Mouse (Mus musculus) lung, postnatal 0 days (tissue): Measurements from ENCODE around the gene Srrm3. TPM values are rescaled to one million over a fixed set of nuclear protein-coding genes. Genes with fewer than 3 reads are reported as not detected.
A peak's percentile ranks its signal among the peaks of the same experiment; 100 is the strongest.

Experiments used
- ATAC-seq: fragments of 200-750 bp; cut with Nextera tagmentation; 2 replicates; pipeline ENCODE4 v1.8.0; 2017; ENCODE audit warnings: moderate library complexity
- DNase-seq: peaks from one replicate; pipeline ENCODE4 v3.0.0-alpha.2; 2016; ENCODE audit warnings: low spot score
- H3K27ac ChIP-seq: fragments of 300-500 bp; sonication (generic); 2 replicates; pipeline ENCODE4 v1.5.1; 2014; ENCODE audit warnings: antibody characterized with exemption, mild to moderate bottlenecking, low read length, mixed read lengths
- H3K27me3 ChIP-seq: fragments of 300-500 bp; sonication (generic); replicated peaks from 2 replicates; pipeline ENCODE4 v1.6.1; 2014; ENCODE audit warnings: low read length, mixed read lengths; ENCODE audit not compliant: insufficient read depth
- H3K36me3 ChIP-seq: fragments of 300-500 bp; sonication (generic); 2 replicates; pipeline ENCODE4 v1.6.1; 2014; ENCODE audit warnings: low read length, mixed read lengths; ENCODE audit not compliant: insufficient read depth
- H3K4me1 ChIP-seq: fragments of 300-500 bp; sonication (generic); 2 replicates; pipeline ENCODE4 v1.6.1; 2014; ENCODE audit warnings: antibody characterized with exemption, low read depth, low read length, mixed read lengths; ENCODE audit not compliant: insufficient read depth
- H3K4me2 ChIP-seq: fragments of 300-500 bp; sonication (generic); replicated peaks from 2 replicates; pipeline ENCODE4 v1.6.1; 2014; ENCODE audit warnings: low read depth, mild to moderate bottlenecking, low read length, moderate library complexity, mixed read lengths
- H3K4me3 ChIP-seq: fragments of 300-500 bp; sonication (generic); 2 replicates; pipeline ENCODE4 v1.5.1; 2014; ENCODE audit warnings: low read depth, low read length
- H3K9ac ChIP-seq: fragments of 300-500 bp; sonication (generic); replicated peaks from 2 replicates; pipeline ENCODE4 v1.6.1; 2014; ENCODE audit warnings: low read depth, mild to moderate bottlenecking
- H3K9me3 ChIP-seq: fragments of 300-500 bp; sonication (generic); 2 replicates; pipeline ENCODE4 v1.6.1; 2016; ENCODE audit warnings: low read length, mixed read lengths
- CTCF ChIP-seq: IDR thresholded peaks from 2 replicates; pipeline ENCODE4 v1.5.1; 2016; ENCODE audit warnings: antibody characterized with exemption, mild to moderate bottlenecking
- EP300 ChIP-seq: IDR thresholded peaks from 2 replicates; pipeline ENCODE4 v1.6.1; 2016; ENCODE audit warnings: antibody characterized with exemption, mild to moderate bottlenecking, control low read depth
- WGBS: fragments of 180-500 bp; shearing (Covaris S2); extraction: QIAGEN DNeasy Blood & Tissue Kit; methylation state at CpG from one replicate; pipeline ENCODE4 v1.1.7; 2014; 5-methylcytosine and 5-hydroxymethylcytosine counted together
- polyA plus RNA-seq: library from polyadenylated mRNA; unstranded; fragments of >200 nt; fragmentation: Nextera tagmentation; extraction: Ambion mirVana; gene quantifications from 2 replicates; pipeline ENCODE4 v1.2.1, GENCODE M21; 2015

Gene Srrm3
- polyA plus RNA-seq, 1 experiment from 2014 or later: not detected

GRCm38 (mm10) chr5:135794859-135795181 is 11.9 kb upstream of the Srrm3 start:
- H3K27ac ChIP-seq: no peak overlapping the region
- peak overlapping the region; percentile 14; the same call in 1 of the 2 replicates for H3K4me3 ChIP-seq
- no peak overlapping the region for H3K9ac ChIP-seq
- ATAC-seq: no peak
- H3K36me3 ChIP-seq: peaks cover 14% of the 10 kb centered on the region
- H3K4me2 ChIP-seq: peak overlapping the region; percentile 53
- no peaks in the 10 kb centered on the region for H3K4me1 ChIP-seq
- TF ChIP-seq CTCF (no peak), EP300 (no peak)
- DNase-seq: no peak
- H3K27me3 ChIP-seq: no peaks in the 10 kb centered on the region
- WGBS: 14% methylated on average over 5 of the region's 5 CpGs
- H3K9me3 ChIP-seq: no peaks in the 10 kb centered on the region

- DNase-seq: no peak
- no peaks in the 10 kb centered on the region for H3K27me3 ChIP-seq
- no peaks in the 10 kb centered on the region for H3K9me3 ChIP-seq
- H3K4me2 ChIP-seq: no peak overlapping the region
- WGBS: 39% methylated on average over 4 of the region's 4 CpGs
- TF ChIP-seq CTCF (peak; percentile 50), EP300 (no peak)
- no peak for ATAC-seq
- H3K4me3 ChIP-seq: no peak overlapping the region
- H3K4me1 ChIP-seq: no peaks in the 10 kb centered on the region
- no peaks in the 10 kb centered on the region for H3K36me3 ChIP-seq
- no peak overlapping the region for H3K9ac ChIP-seq
- H3K27ac ChIP-seq: no peak overlapping the region
Observed at GRCm38 (mm10) chr5:135799746-135800145, 6.9 kb upstream of the Srrm3 start.

- Histone ChIP-seq H3K4me2 (no peak overlapping the region), H3K27ac (no peak overlapping the region), H3K4me3 (no peak overlapping the region), H3K9me3 (no peaks in the 10 kb centered on the region), H3K9ac (no peak overlapping the region), H3K36me3 (no peaks in the 10 kb centered on the region), H3K4me1 (no peaks in the 10 kb centered on the region), H3K27me3 (no peaks in the 10 kb centered on the region)
- TF ChIP-seq CTCF (no peak), EP300 (no peak)
- ATAC-seq: no peak
- 4% methylated on average over 6 of the region's 6 CpGs for WGBS
- no peak for DNase-seq
Observed at GRCm38 (mm10) chr5:135800927-135801326, 5.8 kb upstream of the Srrm3 start.

DNA sequence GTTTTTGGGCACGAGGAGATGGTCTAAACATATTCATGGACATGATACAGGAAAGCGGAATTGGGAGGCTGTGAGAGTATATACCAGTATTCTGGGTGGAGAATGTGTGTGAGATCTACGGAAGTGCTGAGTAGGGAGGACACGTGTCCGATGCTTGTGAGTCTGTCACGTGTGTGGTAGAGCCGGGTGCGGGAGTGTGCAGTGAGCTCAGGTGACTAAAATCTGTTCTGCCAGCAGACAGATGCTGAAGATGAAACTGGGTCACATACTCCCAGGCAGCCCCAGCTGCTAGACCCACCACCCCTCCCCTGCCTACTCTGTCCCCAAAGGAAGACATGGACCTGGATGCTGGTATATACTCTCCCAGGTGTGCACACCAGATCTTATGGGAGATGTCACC is 4.0 kb upstream of the Srrm3 start:
- Histone ChIP-seq H3K9ac (no peak overlapping the region), H3K27me3 (no peaks in the 10 kb centered on the region), H3K4me3 (no peak overlapping the region), H3K4me1 (no peaks in the 10 kb centered on the region), H3K4me2 (no peak overlapping the region), H3K27ac (no peak overlapping the region), H3K9me3 (no peaks in the 10 kb centered on the region), H3K36me3 (no peaks in the 10 kb centered on the region)
- 88% methylated on average over 8 of the region's 8 CpGs for WGBS
- no peak for ATAC-seq
- no peak for TF ChIP-seq CTCF
- no peak for TF ChIP-seq EP300
- no peak for DNase-seq

DNA sequence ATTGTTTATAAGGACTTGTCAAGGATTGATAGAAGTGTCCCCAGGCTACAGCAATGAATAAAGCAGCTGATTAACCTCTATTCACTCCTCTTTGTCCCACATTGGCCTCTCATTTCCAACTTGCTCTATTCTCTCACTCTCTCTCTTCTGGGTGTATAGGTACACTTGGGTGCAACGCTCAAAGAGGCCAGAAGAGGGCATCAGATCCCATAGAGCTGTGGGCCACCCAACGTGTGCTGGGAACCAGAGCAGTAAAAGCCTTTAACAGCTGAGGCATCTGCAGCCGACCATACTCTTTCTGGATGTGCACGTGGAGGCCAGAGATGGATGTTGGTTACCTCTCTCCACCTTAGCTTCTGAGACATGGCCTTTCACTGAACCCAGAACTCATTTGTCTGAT is 3.6 kb upstream of the Srrm3 start:
- H3K4me1 ChIP-seq: no peaks in the 10 kb centered on the region
- no peak overlapping the region for H3K9ac ChIP-seq
- DNase-seq (no peak), ATAC-seq (no peak)
- 52% methylated on average over 4 of the region's 4 CpGs for WGBS
- no peaks in the 10 kb centered on the region for H3K9me3 ChIP-seq
- no peaks in the 10 kb centered on the region for H3K27me3 ChIP-seq
- H3K27ac ChIP-seq: no peak overlapping the region
- TF ChIP-seq CTCF (no peak; the same call in 1 of the 2 replicates), EP300 (no peak)
- no peak overlapping the region for H3K4me2 ChIP-seq
- no peak overlapping the region for H3K4me3 ChIP-seq
- H3K36me3 ChIP-seq: no peaks in the 10 kb centered on the region

GRCm38 (mm10) chr5:135803676-135804075 is 3.0 kb upstream of the Srrm3 start:
- no peak for DNase-seq
- Histone ChIP-seq H3K27me3 (no peaks in the 10 kb centered on the region), H3K36me3 (no peaks in the 10 kb centered on the region), H3K9me3 (no peaks in the 10 kb centered on the region), H3K4me2 (no peak overlapping the region), H3K4me3 (no peak overlapping the region), H3K4me1 (no peaks in the 10 kb centered on the region), H3K9ac (no peak overlapping the region), H3K27ac (no peak overlapping the region)
- TF ChIP-seq CTCF: no peak
- no peak for TF ChIP-seq EP300
- 77% methylated on average over 4 of the region's 4 CpGs for WGBS
- no peak for ATAC-seq

- DNase-seq (no peak), ATAC-seq (no peak)
- H3K4me3 ChIP-seq: no peak overlapping the region
- WGBS: 95% methylated on average over 2 of the region's 2 CpGs
- H3K4me2 ChIP-seq: no peak overlapping the region
- no peaks in the 10 kb centered on the region for H3K36me3 ChIP-seq
- no peak overlapping the region for H3K9ac ChIP-seq
- H3K9me3 ChIP-seq: no peaks in the 10 kb centered on the region
- H3K27me3 ChIP-seq: no peaks in the 10 kb centered on the region
- H3K4me1 ChIP-seq: no peaks in the 10 kb centered on the region
- TF ChIP-seq EP300: no peak
- TF ChIP-seq CTCF: no peak
- H3K27ac ChIP-seq: no peak overlapping the region
Observed at GRCm38 (mm10) chr5:135804735-135805134, 2.0 kb upstream of the Srrm3 start.
